Mouse (Mus musculus): Measurements from ENCODE around the gene Gria4.

- no peak for TF ChIP-seq POLR2A (IDR thresholded peaks at IDR 0.05; ENCODE audit: low read depth, low read length)
- TF ChIP-seq CTCF (IDR thresholded peaks at IDR 0.05; ENCODE audit: extremely low read depth, insufficient read length, insufficient replicate concordance, low read depth, low read length), result no peak
These were observed 256.8 kb downstream of the Gria4 start for GRCm38 (mm10) chr9:4539218-4539617.

Measured in small intestine, adult 2 months (tissue).